In the genomic region with DNA sequence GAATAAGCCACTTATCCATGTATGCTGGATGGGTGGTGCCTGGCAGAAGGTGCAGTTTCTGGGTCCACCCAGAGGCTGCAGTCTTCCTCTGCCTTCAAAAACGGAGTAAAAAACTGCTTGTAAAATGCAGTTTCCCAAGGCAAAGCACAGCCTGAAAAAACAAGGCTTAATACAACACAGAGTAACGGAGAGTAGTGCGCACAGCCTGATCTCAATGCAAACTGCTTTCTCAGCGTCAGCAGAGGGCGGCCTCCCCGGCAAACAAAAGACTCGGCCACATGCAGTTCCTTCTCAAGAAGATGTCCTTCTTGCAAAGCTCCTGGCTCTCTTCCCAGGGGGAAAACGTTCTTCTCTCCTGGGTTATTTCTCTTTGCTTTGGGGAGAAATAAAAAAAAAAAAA, we compare ENCODE assay signal across 8 mouse cellular contexts.
DNase-seq lines count a peak whose midpoint lies in the region; ATAC-seq lines count a peak whose summit lies in the region.

No protein-coding gene starts in this region.

- no peaks in the 10 kb centered on the region for H3K27me3 ChIP-seq in kidney, embryonic 16.5 days (ENCODE audit: insufficient read depth, low read length)
- no peaks in the 10 kb centered on the region for H3K27me3 ChIP-seq in stomach, embryonic 14.5 days (ENCODE audit: control insufficient read depth, insufficient read depth, low read length)

- peak; percentile 17 for DNase-seq in kidney, adult 9 months
- DNase-seq in kidney, adult 18-20 months, result no peak
- DNase-seq in cerebellum, postnatal 14 days, result peak; percentile 78 to 81
- peak; percentile 25 for DNase-seq in heart, adult 8-10 months (ENCODE audit: low spot score)
- DNase-seq in lung, postnatal 36 days, result peak; percentile 18

- H3K4me3 ChIP-seq in kidney, embryonic 16.5 days (ENCODE audit: low read length), result peak overlapping the region; percentile 17; the same call in 1 of the 2 replicates
- H3K4me3 ChIP-seq in stomach, embryonic 14.5 days (ENCODE audit: low read depth, low read length), result no peak overlapping the region

- peaks cover 43% of the 10 kb centered on the region for H3K4me1 ChIP-seq in kidney, embryonic 16.5 days (ENCODE audit: insufficient read depth, low read length)
- peaks cover 6% of the 10 kb centered on the region; the same call in 1 of the 2 replicates for H3K4me1 ChIP-seq in stomach, embryonic 14.5 days (ENCODE audit: control insufficient read depth, insufficient read depth, low read length)

- no peak overlapping the region for H3K27ac ChIP-seq in kidney, embryonic 16.5 days (ENCODE audit: low read length)
- H3K27ac ChIP-seq in stomach, embryonic 14.5 days (ENCODE audit: low read length), result no peak overlapping the region

- peak overlapping the region; percentile 44 for H3K4me2 ChIP-seq in kidney, embryonic 16.5 days (replicated peaks; ENCODE audit: low read depth, low read length)
- peak overlapping the region; percentile 15; the same call in 1 of the 2 replicates for H3K4me2 ChIP-seq in stomach, embryonic 14.5 days (replicated peaks; ENCODE audit: low read depth, low read length)

- H3K9me3 ChIP-seq in kidney, embryonic 16.5 days (ENCODE audit: low read length), result no peaks in the 10 kb centered on the region
- no peaks in the 10 kb centered on the region for H3K9me3 ChIP-seq in stomach, embryonic 14.5 days (ENCODE audit: control insufficient read depth, low read depth, low read length)

- ATAC-seq in kidney, embryonic 16.5 days (ENCODE audit: low FRiP score, low TSS enrichment), result no peak
- no peak; the same call in 1 of the 2 replicates for ATAC-seq in stomach, embryonic 14.5 days (ENCODE audit: insufficient number of reproducible peaks, insufficient read depth, low FRiP score, low read depth)
- no peak for ATAC-seq in monocyte, adult 5-6 weeks (replicated peaks; ENCODE audit: insufficient number of reproducible peaks, low FRiP score, low TSS enrichment, poor library complexity, severe bottlenecking)

- no peaks in the 10 kb centered on the region for H3K36me3 ChIP-seq in kidney, embryonic 16.5 days (ENCODE audit: insufficient read depth, low read length)
- no peaks in the 10 kb centered on the region for H3K36me3 ChIP-seq in stomach, embryonic 14.5 days (ENCODE audit: control insufficient read depth, insufficient read depth, low read length)

- WGBS in kidney, embryonic 16.5 days, result 16% methylated on average over 8 of the region's 8 CpGs
- WGBS in stomach, embryonic 14.5 days, result 12% methylated on average over 8 of the region's 8 CpGs

- H3K9ac ChIP-seq in kidney, embryonic 16.5 days (replicated peaks; ENCODE audit: low read length), result peak overlapping the region; percentile 38; the same call in 1 of the 2 replicates
- H3K9ac ChIP-seq in stomach, embryonic 14.5 days (replicated peaks; ENCODE audit: low read depth, low read length), result no peak overlapping the region
